Mouse (Mus musculus) CH12.LX (cell line): ENCODE data around the gene Rsl1. TPM values are rescaled to one million over a fixed set of nuclear protein-coding genes. Genes with fewer than 3 reads are reported as not detected.
"Not testable (repeated sequence)": the region's sequence is repeated elsewhere in the genome, so short reads cannot be mapped to it uniquely, and the experiment has no call there.

Source experiments
- DNase-seq: peaks from one replicate; pipeline ENCODE4 v3.0.0-alpha.2; 2013; ENCODE audit errors: extremely low read depth
- H3K27ac ChIP-seq: 2 replicates; pipeline ENCODE4 v1.5.1; 2012; ENCODE audit warnings: low read depth, mild to moderate bottlenecking, control low read depth, moderate library complexity; ENCODE audit not compliant: insufficient read depth
- H3K27me3 ChIP-seq: replicated peaks from 2 replicates; pipeline ENCODE3; 2012; ENCODE audit warnings: inconsistent platforms
- H3K36me3 ChIP-seq, 2 experiments: replicated peaks in 1 of 2; 2 replicates each; pipeline versions ENCODE3 to v1.6.1; 2012; ENCODE audit warnings: inconsistent platforms in 1 of 2, low read length in 1 of 2, mild to moderate bottlenecking in 1 of 2, mixed read lengths in 1 of 2, moderate library complexity in 1 of 2; ENCODE audit not compliant: control insufficient read depth in 1 of 2, insufficient read depth in 1 of 2
- H3K4me1 ChIP-seq, 2 experiments: 2 replicates each; pipeline ENCODE4 v1.6.1; 2012; ENCODE audit warnings: inconsistent platforms in 1 of 2, moderate library complexity in 1 of 2; ENCODE audit not compliant: insufficient read depth in 2 of 2, control insufficient read depth in 1 of 2
- H3K4me2 ChIP-seq: 2 replicates; pipeline ENCODE4 v1.6.1; 2012; ENCODE audit warnings: low read depth, mild to moderate bottlenecking, control low read depth; ENCODE audit not compliant: poor library complexity, insufficient read depth, severe bottlenecking
- H3K4me3 ChIP-seq, 3 experiments: fragments of 150-350 bp in 1 of 3; sonication (generic) in 1 of 3; replicated peaks in 1 of 3; 2 replicates each; pipeline versions ENCODE3 to v1.5.1; 2011 to 2012; ENCODE audit warnings: low read depth in 2 of 3, low read length in 2 of 3, mild to moderate bottlenecking in 2 of 3, moderate library complexity in 2 of 3, control low read depth in 1 of 3, improper control_type of control experiment in 1 of 3, inconsistent platforms in 1 of 3, mixed read lengths in 1 of 3; ENCODE audit not compliant: poor library complexity in 1 of 3
- H3K79me2 ChIP-seq: replicated peaks from 2 replicates; pipeline ENCODE4 v1.6.1; 2012; ENCODE audit warnings: mild to moderate bottlenecking, moderate library complexity; ENCODE audit not compliant: control insufficient read depth, poor library complexity, insufficient read depth, severe bottlenecking; ENCODE audit errors: extremely low read depth
- H3K9ac ChIP-seq: 2 replicates; pipeline ENCODE4 v1.6.1; 2012; ENCODE audit warnings: low read depth, mild to moderate bottlenecking, control low read depth, moderate library complexity; ENCODE audit not compliant: insufficient read depth
- H3K9me3 ChIP-seq: replicated peaks from 2 replicates; pipeline ENCODE3; 2012; ENCODE audit warnings: low read length, inconsistent platforms, mixed read lengths
- CTCF ChIP-seq, 2 experiments: IDR thresholded peaks in 1 of 2; conservative IDR thresholded peaks in 1 of 2; 2 replicates each; pipeline ENCODE4 v1.5.1; 2011 to 2012; ENCODE audit warnings: low read depth in 2 of 2, low read length in 2 of 2, improper control_type of control experiment in 1 of 2, inconsistent platforms in 1 of 2, mild to moderate bottlenecking in 1 of 2, moderate library complexity in 1 of 2
- ELF1 ChIP-seq: IDR thresholded peaks from 2 replicates; pipeline ENCODE4 v1.6.1; 2014; ENCODE audit warnings: low read depth, mild to moderate bottlenecking, inconsistent platforms, low read length, improper control_type of control experiment
- GABPA ChIP-seq: IDR thresholded peaks from 2 replicates; pipeline ENCODE4 v1.6.1; 2012; ENCODE audit warnings: low read depth, low read length, improper control_type of control experiment, inconsistent platforms; ENCODE audit not compliant: insufficient replicate concordance
- HCFC1 ChIP-seq: IDR thresholded peaks from 2 replicates; pipeline ENCODE4 v1.6.1; 2012; ENCODE audit warnings: low read depth, mild to moderate bottlenecking, inconsistent platforms, low read length, improper control_type of control experiment
- KAT2A ChIP-seq: IDR thresholded peaks from 2 replicates; pipeline ENCODE4 v1.6.1; 2012; ENCODE audit warnings: low read length, improper control_type of control experiment, inconsistent platforms; ENCODE audit not compliant: insufficient replicate concordance
- MAFK ChIP-seq: IDR thresholded peaks from 2 replicates; pipeline ENCODE4 v1.6.1; 2011; ENCODE audit warnings: low read length, improper control_type of control experiment; ENCODE audit not compliant: insufficient replicate concordance
- MEF2A ChIP-seq: IDR thresholded peaks from 2 replicates; pipeline ENCODE4 v1.6.1; 2014; ENCODE audit warnings: low read depth, mild to moderate bottlenecking, inconsistent platforms, low read length, improper control_type of control experiment, borderline replicate concordance
- MYC ChIP-seq: IDR thresholded peaks from 2 replicates; pipeline ENCODE4 v1.6.1; 2011; ENCODE audit warnings: low read depth, mild to moderate bottlenecking, improper control_type of control experiment, low read length
- NELFE ChIP-seq: IDR thresholded peaks from 2 replicates; pipeline ENCODE4 v1.6.1; 2011; ENCODE audit warnings: low read depth, low read length, improper control_type of control experiment
- POLR2A ChIP-seq: IDR thresholded peaks from 2 replicates; pipeline ENCODE4 v1.6.1; 2011; ENCODE audit warnings: low read depth, mild to moderate bottlenecking, improper control_type of control experiment, low read length
- TBP ChIP-seq: conservative IDR thresholded peaks from 2 replicates; pipeline ENCODE4 v1.6.1; 2011; ENCODE audit warnings: low read depth, low read length, improper control_type of control experiment
- TCF12 ChIP-seq: IDR thresholded peaks from 2 replicates; pipeline ENCODE4 v1.6.1; 2014; ENCODE audit warnings: low read depth, mild to moderate bottlenecking, inconsistent platforms, low read length, improper control_type of control experiment
- UBTF ChIP-seq: IDR thresholded peaks from 2 replicates; pipeline ENCODE4 v1.6.1; 2012; ENCODE audit warnings: low read depth, mild to moderate bottlenecking, inconsistent platforms, low read length, improper control_type of control experiment, moderate library complexity
- dilution Hi-C: fragments of 300-500 bp; cut with MboI; formaldehyde crosslinking; loops from 2 replicates; pipeline ENCODE4 v1.14.3; 2020; ENCODE audit warnings: low sequenced_read_pairs; ENCODE audit not compliant: extremely low pct_unique_long_range_greater_than_20kb, extremely low pct_ligation_motif_present
- in situ Hi-C: fragments of 300-500 bp; cut with MboI; formaldehyde crosslinking; loops from 3 replicates; pipeline ENCODE4 v1.14.3; 2019; ENCODE audit warnings: low sequenced_read_pairs, low pct_ligation_motif_present, low pct_unique_long_range_greater_than_20kb, mixed read lengths
- polyA plus RNA-seq: library from polyadenylated mRNA; unstranded; fragments of >175 nt; gene quantifications from 2 replicates; pipeline ENCODE4 v1.2.1, GENCODE M21; 2012; ENCODE audit warnings: low read depth; ENCODE audit not compliant: insufficient read length
- total RNA-seq, 2 experiments: library from RNA; depleted of rRNA; stranded (reverse); fragments of 300-350 nt in 1 of 2; fragments of >200 nt in 1 of 2; gene quantifications; 2 replicates each; pipeline ENCODE4 v1.2.3; 2012 to 2014

Gene Rsl1
- total and polyA plus RNA-seq, 3 experiments: 7.4 to 16.0 (median 10.7) TPM

DNA sequence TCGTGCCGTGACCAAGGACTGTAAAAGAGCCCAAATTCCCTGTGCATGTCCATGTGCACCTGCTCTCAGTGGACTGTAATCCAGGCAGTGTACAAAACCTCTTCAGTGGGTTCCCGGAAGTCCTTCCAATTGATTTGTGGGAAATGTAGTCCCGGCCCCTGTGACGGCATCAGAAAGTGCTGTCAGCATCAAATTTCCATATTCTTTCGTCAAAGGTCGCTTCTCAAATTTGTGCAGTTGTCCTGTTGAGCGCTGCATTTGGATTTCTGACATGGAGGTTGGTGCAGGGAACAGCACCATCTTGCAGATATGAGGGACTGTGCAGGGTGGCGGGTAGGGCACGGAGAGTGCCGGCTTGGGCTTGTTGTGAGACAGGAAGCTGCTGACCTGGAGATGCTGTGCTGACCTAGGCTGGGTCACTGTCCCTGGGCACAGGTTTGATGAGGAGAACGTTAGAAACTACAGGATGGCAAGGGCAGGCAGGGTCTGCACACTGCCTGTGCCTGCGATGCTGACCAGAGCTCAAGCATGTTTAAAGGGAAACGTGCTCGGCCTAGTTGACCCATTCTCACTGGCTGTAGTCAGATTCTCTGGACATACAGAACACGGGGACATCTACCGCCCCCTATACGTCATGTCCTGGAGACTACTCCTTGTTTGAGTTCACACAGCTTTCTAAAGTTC lies 44.8 kb upstream of the Rsl1 start:
- Histone ChIP-seq H3K4me2 (peak overlapping the region; percentile 1; the same call in 1 of the 2 replicates), H3K9ac (peak overlapping the region; percentile 19), H3K27ac (peak overlapping the region; percentile 22), H3K9me3 (no peaks in the 10 kb centered on the region), H3K36me3 (no peaks in the 10 kb centered on the region), H3K79me2 (no peaks in the 10 kb centered on the region), H3K4me1 (peaks cover 0 to 11% of the 10 kb centered on the region in 2 experiments; a peak in 1 of 4 replicates), H3K4me3 (peak overlapping the region; percentile 82 to 85 (median 84)), H3K27me3 (no peaks in the 10 kb centered on the region)
- no peak for TF ChIP-seq UBTF
- TF ChIP-seq HCFC1: peak; percentile 97
- peak; percentile 90; the same call in 1 of the 2 replicates for TF ChIP-seq KAT2A
- peak; percentile 62 for TF ChIP-seq POLR2A
- TF ChIP-seq ELF1: peak; percentile 91
- TF ChIP-seq TCF12: peak; percentile 52
- TF ChIP-seq NELFE: no peak; the same call in 1 of the 2 replicates
- no peak for TF ChIP-seq TBP
- TF ChIP-seq MEF2A: peak; percentile 39; the same call in 1 of the 2 replicates
- peak; percentile 59 for TF ChIP-seq MYC
- TF ChIP-seq CTCF (conservative IDR thresholded peaks at IDR 0.05 in 1 of 2, IDR thresholded peaks at IDR 0.05 in 1 of 2; ENCODE audit: low read depth in 2 of 2, low read length in 2 of 2): peak in 1 of 2 experiments; percentile 42; a peak in 2 of 4 replicates
- TF ChIP-seq GABPA: peak; percentile 45; the same call in 1 of the 2 replicates
- TF ChIP-seq MAFK: no peak
- in situ Hi-C loops: no loop called here
- DNase-seq: peak; percentile 92
- dilution Hi-C loops: no loop called here

DNA sequence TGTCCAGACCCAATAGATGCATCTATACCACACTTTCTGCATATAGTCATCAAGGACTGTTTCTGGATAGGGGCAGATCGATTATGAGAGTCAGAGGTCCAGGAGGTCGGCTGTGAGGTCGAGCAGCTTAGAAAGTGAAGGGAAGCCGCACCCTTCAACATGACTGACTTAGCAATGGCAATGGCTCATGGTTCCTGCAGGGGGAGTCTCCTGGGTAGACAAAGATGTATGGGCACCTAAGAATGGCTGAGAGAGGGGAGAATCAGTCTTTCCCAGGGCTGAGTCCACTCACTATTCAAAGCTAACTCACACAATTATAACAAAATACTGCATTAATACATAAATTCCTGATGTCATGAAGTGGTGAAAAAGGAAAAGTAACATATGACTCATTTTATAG lies 6.9 kb upstream of the Rsl1 start:
- H3K4me3 ChIP-seq, H3K4me1 ChIP-seq, H3K27me3 ChIP-seq, H3K9me3 ChIP-seq: not testable (repeated sequence)
- peak in 1 of 2 experiments; percentile 32; a peak in 2 of 4 replicates for TF ChIP-seq CTCF (conservative IDR thresholded peaks at IDR 0.05 in 1 of 2, IDR thresholded peaks at IDR 0.05 in 1 of 2; ENCODE audit: low read depth in 2 of 2, low read length in 2 of 2)
- TF ChIP-seq, all 38 proteins: peak for 1; not testable (repeated sequence) for 37
- dilution Hi-C loops, in situ Hi-C loops, H3K79me2 ChIP-seq, H3K4me2 ChIP-seq, H3K36me3 ChIP-seq, H3K9ac ChIP-seq, H3K27ac ChIP-seq: not testable (repeated sequence)
- DNase-seq: peak; percentile 9
